Mouse (Mus musculus): Measurements from ENCODE around the gene Lats2.
"Not testable (repeated sequence)": the region's sequence is repeated elsewhere in the genome, so short reads cannot be mapped to it uniquely, and the experiment has no call there.

Lats2 gene

GRCm38 (mm10) chr14:57695550-57695949, 62.6 kb downstream of the Lats2 start:
- no peak for DNase-seq (ENCODE audit: low spot score in 2 of 2)

GRCm38 (mm10) chr14:57694246-57694645, 63.9 kb downstream of the Lats2 start:
- DNase-seq (ENCODE audit: low spot score in 2 of 2) = no peak

- no peak for DNase-seq (ENCODE audit: low spot score in 2 of 2)
These were observed 65.6 kb downstream of the Lats2 start for GRCm38 (mm10) chr14:57692517-57693130.

DNA sequence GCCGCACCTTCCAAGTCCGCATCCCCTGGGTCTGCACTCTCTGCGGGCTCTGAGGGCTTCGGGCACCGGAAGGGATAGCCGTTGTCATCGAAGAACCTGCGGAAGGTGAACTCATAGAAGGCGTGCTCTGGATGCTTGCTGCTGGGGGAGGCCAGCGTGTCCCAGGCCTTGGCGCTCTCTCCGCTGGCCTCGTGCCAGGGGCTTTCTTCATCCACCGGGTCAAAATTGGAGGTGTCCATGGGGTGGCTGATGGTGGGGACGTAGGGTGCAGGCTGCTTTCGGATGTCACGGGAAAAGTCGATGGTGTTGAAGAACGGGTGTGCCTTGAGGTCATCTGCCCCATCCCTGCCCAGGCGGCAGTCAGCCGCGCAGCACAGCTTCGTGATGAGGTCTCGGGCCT, 66.9 kb downstream of the Lats2 start:
- no peak for DNase-seq (ENCODE audit: low spot score in 2 of 2)

DNA sequence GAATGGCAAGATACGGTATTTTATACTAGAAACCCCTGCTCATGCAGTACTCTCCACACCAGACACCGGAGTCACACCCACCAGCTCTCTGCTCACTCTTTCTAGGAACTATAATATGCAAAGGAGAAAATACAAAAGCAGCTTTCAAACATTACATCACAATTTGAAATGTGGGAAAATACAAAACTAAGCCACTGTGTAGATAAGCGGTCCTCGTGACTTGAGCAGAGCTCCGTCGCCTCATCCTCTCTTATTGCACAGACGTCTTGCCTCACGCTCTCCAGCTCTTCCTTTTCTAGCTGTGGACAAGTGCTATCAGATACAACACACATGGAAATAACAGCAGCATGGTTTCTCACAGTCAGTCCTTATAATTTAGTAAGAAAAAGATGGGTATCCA, 67.5 kb downstream of the Lats2 start:
- no peak for DNase-seq (ENCODE audit: low spot score in 2 of 2)

DNA sequence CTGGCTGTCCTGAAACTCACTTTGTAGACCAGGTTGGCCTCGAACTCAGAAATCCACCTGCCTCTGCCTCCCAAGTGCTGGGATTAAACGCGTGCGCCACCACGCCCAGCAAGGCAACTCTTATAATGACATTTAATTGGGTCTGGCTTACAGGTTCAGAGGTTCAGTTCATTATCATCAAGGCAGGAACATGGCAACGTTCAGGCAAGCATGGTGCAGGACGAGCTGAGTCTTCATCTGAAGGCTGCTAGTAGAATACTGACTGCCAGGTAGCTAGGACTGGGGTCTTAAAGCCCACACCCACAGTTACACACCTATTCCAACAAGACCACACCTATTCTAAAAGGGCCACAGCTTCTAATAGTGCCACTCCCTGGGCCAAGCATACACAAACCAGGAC, 70.1 kb downstream of the Lats2 start:
- DNase-seq (ENCODE audit: low spot score in 2 of 2) = not testable (repeated sequence)

DNA sequence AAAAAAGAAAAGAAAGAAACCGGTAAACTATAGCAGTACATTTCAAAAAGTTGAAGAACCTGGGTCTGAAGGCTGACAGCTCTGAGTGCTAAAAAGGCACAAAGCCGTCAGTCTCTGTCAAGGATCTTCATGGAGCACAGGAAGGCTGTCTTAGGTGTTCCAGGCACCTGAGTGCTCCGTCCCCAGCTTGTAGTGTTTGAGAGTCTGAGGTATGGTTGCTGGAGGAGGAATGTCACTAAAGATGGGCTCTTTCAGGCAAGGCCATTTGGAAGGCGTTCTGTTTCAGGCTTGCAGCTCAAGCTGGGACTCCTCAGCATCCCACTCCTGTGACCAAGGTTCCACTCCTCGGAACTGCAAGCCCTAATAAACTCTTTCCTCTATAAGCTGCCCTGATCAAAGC, 70.7 kb downstream of the Lats2 start:
- no peak for DNase-seq (ENCODE audit: low spot score in 2 of 2)

DNA sequence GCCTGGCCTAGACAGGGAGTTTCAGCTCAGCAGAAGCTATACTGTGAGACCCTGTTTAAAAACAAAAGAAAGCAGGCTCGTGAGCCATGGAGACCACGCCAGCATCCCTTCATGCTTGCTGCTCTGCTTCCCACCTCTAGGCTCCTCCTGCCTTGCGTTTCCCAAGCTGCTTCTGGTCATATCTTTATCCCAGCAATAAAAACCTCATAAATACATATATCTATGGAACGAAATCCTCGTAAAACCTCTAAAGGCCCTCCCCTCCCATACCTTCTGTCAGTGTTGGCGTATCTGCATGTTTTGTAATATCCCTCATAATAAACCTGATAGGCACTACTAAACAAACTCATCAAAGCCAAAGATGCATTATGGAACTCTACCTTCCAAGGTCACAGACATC, 71.5 kb downstream of the Lats2 start:
- no peak for DNase-seq (ENCODE audit: low spot score in 2 of 2)

DNA sequence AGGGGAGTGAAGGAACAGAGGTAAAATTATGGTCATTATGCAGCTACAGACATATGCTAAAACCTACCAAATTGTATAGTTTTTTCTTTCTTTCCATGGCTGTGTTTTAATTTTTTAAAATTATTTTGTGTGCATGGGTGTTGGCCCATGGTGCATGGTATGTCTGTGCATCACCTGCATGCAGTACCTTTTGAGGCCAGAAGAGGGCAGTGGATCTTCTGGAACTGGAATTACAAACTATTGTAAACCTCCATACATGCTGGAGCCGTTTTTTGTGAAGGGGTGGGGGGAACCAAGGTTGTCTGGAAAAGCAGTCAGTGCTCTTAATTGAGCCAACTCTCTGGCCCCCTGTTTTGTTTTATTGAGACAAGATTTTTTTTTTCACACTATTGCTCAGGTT, 73.6 kb downstream of the Lats2 start:
- peak; percentile 46 to 70 for DNase-seq (ENCODE audit: low spot score in 2 of 2)

- no peak for DNase-seq (ENCODE audit: low spot score in 2 of 2)
These were observed 75.4 kb downstream of the Lats2 start for GRCm38 (mm10) chr14:57682751-57683150.

GRCm38 (mm10) chr14:57679958-57680535, 78.1 kb downstream of the Lats2 start:
- peak; percentile 48 to 79 for DNase-seq (ENCODE audit: low spot score in 2 of 2)

DNA sequence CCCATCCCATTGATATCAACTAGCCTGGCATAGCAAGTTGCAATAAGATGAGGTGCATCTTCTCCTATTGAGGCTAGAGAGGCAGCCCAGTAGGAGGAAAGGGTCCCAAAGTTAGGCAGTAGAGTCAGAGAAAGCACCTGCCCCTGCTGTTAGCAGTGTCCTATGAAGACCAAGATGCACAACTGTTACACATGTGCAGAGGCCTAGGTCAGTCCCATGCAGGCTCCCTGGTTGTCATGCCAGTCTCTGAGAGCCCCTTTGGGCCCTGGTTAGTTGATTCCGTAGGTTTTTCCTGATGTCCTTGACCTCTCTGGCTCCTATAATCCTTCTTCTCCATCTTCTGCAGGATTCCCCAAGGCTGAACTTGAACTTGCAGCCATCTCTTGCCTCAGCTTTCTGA, 78.7 kb downstream of the Lats2 start:
- DNase-seq (ENCODE audit: low spot score in 2 of 2) = no peak

DNA sequence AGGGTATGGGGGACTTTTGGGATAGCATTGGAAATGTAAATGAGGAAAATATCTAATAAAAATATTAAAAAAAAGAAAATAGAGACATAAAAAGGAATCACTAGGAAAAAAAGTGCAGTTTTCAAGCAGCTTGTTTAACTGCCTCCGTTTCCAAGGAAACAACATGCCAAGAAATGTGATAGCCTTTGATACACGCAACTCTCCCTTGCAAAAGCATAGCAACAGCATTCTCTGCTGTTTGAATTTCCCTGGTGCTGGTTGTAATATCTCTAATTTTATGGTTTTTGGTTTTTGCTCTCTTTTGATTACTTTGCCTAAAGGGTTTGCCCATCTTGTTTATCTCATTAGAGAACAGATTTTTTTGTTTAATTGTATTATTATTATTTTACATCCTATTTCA, 82.7 kb downstream of the Lats2 start:
- DNase-seq (ENCODE audit: low spot score in 2 of 2) = no peak

DNA sequence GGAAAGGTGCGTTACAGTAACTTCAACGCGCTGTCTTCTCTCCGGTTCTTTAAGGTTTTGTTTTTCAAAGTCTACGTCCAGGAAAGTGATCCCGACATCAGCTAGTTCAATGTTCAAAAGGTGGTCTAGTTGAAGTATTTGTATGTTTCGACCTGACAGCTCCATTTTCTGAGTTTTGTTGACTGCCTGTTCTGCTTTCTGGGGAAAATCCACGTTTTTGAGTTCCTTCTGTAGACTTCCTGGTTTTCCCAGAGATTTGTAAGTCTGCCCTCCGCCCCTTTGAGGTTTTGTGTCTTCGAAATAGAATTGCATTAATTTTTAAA, 92.6 kb downstream of the Lats2 start:
- DNase-seq (ENCODE audit: low spot score in 2 of 2) = no peak

DNA sequence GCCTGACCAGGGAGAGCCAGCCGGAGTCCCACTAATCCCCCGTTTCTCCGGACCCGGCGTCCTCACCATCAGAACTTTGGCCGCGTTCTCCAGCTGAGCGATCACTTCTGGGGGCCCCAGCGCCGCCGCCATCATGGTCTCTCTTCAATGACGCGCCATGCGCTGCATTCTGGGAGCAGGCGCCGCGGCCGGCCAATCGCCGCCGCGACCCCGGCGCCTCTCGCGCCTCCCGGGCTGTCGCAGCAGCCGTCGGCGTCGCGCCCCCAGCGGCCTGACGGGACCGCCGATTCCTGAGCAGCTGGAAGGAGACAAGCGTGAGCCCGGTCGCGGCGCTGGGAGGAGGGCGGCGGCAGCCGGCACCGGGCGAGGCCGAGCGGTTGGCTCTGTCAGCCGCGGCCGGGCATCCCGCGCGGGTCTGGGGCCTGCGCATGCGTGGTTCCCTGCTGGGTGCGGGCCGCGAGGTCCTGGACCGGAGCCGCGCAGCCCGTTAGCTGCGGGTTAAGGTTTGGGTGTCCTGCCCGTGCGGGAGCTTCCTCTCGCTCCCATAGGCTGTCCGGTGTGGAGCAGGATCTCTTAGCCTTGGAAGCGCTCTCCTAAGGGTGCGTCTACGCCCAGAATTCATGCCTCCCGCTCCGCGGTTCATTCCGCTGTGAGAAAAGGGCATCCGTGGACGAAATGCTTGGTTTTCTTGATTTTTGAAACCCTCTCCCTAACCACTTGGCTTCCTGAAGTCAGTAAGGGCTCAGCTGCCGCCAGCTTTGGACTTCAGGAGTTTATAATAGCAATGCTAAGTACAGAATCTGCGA, 93.2 kb downstream of the Lats2 start, which contains the start of gene Xpo4:
Xpo4 (minus strand) TSS at position 609 of the 806 bp plus-strand sequence.
- DNase-seq (ENCODE audit: low spot score in 2 of 2) = peak; percentile 71 to 76

DNA sequence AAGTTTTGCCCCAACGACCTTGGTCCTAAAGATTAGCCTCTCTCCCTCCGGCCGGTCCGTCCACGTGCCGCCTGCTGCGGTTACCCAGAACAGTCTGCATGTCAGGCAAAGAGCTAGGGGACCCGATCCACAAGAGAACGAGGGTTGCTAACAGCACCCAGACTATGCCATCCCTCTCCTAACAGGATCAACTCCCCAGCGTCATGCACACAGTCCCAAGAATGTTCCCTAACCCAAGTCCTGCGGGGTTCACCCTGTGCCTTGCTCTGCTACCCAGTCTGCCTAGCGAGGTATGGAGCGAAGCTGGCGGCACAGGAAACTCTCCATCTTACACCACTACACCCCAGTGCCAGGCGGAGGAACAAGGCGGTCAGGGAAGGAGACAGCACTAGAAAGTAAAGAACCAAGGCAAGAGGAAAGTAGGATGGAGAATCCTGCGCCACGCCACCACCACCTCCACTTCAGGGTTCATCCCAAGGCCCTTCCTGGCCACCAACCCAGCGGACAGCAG, 93.8 kb downstream of the Lats2 start:
- peak in 1 of 2 experiments; percentile 13 for DNase-seq (ENCODE audit: low spot score in 2 of 2)

DNA sequence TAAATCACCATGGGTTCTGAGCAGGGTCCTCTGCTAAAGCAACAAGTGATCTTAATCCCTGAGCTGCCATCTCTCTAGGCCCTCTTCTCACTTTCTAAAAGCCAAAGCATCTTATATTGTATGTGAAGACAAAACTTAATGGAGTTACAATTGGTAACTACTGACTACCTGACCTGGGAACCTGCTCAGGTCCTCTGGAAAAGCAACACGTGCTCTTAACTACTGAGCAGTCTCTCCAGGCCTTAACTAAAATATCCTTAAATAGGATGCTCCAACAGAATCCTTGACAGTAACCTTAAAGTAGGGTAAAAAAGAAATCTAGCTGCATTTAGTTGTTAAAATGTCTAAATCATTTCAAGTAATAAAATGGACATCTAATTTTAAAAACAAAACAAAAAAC, 94.6 kb downstream of the Lats2 start:
- DNase-seq (ENCODE audit: low spot score in 2 of 2) = no peak

GRCm38 (mm10) chr14:57658301-57658700, 99.9 kb downstream of the Lats2 start:
- no peak for DNase-seq (ENCODE audit: low spot score in 2 of 2)

GRCm38 (mm10) chr14:57657500-57657899, 100.7 kb downstream of the Lats2 start:
- DNase-seq (ENCODE audit: low spot score in 2 of 2) = no peak

GRCm38 (mm10) chr14:57656519-57656918, 101.7 kb downstream of the Lats2 start:
- DNase-seq (ENCODE audit: low spot score in 2 of 2) = not testable (repeated sequence)

GRCm38 (mm10) chr14:57649501-57649900, 108.7 kb downstream of the Lats2 start:
- no peak for DNase-seq (ENCODE audit: low spot score in 2 of 2)

DNA sequence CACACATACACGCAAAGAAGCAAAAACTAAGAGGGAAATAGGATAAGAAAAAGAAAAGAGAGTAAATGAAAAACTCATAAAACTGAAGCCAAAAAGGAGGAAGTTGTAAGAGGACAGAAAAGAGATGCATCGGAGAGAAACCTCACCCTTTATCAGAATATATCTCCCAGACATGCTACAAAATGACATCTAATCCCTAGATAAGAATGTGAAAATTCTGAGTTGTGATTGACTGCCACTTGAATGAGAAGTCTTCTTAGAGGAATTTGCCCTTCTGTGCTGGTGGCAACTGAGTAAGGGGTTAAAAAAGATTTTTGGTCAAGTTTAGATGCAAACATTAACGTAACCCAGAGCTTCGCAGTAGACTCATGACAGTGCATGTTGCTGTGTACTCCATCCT, 112.0 kb downstream of the Lats2 start:
- DNase-seq (ENCODE audit: low spot score in 2 of 2) = no peak
